Mouse (Mus musculus): ENCODE results near the gene Rbak. TPM values are rescaled to one million over a fixed set of nuclear protein-coding genes. Genes with fewer than 3 reads are reported as not detected.
"Not testable (repeated sequence)": the region's sequence is repeated elsewhere in the genome, so short reads cannot be mapped to it uniquely, and the experiment has no call there.

The Rbak gene
- total RNA-seq, 1 experiment from 2014 or later, result 8.4 TPM

DNA sequence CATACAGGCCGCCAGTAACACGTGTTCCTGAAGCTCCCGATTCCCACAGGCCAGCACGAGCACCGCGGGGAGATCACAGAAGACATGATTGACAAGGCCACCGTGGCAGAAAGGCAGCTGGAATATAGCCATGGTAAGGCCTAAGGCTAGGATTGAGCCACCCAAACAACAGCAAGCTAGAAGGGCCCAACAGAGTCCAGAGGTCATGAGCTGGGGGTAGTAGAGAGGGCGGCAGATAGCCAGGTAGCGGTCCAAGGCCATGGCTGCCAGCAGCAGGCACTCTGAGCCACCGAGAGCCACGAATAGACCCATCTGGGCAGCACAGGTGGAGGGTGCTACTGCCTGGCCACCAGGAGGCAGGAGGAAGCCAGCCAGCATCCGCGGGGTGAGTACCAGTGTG lies 43.0 kb downstream of the Rbak start:
- ATAC-seq (replicated peaks; ENCODE audit: low read depth, poor library complexity, severe bottlenecking), result no peak

DNA sequence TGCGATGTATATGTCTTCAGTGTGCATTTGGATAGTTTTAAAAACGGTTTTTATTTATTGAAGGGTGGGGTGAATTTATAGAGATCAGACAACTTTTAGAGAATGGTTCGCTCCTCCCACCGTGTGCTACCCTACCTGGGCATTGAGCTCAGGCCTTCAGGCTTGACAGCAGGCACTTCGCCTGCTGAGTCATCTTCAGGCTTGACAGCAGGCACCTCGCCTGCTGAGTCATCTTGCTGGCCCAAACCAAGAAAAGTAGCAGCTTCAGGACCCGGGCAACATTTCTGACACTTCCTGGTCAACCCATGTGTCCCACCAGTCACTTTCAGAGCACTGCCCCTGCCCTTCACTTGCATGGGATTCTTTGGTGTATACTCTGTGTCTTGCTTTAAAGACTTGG lies 45.5 kb downstream of the Rbak start:
- ATAC-seq (replicated peaks; ENCODE audit: low read depth, poor library complexity, severe bottlenecking), result 0 out of 2 replicates have a peak, but pooled peaks have one; percentile 24

GRCm38 (mm10) chr5:143134216-143135010 lies 46.2 kb downstream of the Rbak start:
- not testable (repeated sequence) for ATAC-seq (replicated peaks; ENCODE audit: low read depth, poor library complexity, severe bottlenecking)

- ATAC-seq (replicated peaks; ENCODE audit: low read depth, poor library complexity, severe bottlenecking), result peak; percentile 85
Measured at GRCm38 (mm10) chr5:143132935-143133514, 47.5 kb downstream of the Rbak start.

GRCm38 (mm10) chr5:143130342-143130741 lies 50.2 kb downstream of the Rbak start:
- ATAC-seq (replicated peaks; ENCODE audit: low read depth, poor library complexity, severe bottlenecking), result peak; percentile 36; the same call in 1 of the 2 replicates

DNA sequence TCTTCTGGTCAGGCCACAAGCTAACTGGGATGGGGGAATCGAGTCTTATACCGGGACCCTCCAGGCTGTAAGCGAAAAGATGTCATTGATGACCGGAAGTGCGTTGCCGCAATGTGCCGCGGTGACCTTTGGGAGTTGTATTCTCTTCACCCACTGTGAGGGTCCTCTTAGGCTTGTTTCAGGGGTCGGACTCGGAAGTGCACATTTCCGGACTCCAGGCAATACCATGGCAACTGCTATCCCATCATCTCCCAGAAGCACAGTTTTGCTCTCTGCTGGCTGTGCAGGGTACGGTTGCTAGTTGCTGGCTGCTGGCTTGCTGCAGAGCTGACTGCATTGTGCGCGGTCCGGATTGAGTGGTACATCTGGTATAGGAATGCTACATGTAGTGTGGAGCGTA lies 51.5 kb downstream of the Rbak start:
- no peak for ATAC-seq (replicated peaks; ENCODE audit: low read depth, poor library complexity, severe bottlenecking)

- ATAC-seq (replicated peaks; ENCODE audit: low read depth, poor library complexity, severe bottlenecking), result no peak
Measured at GRCm38 (mm10) chr5:143127837-143128236, 52.7 kb downstream of the Rbak start.

GRCm38 (mm10) chr5:143126908-143127307 lies 53.7 kb downstream of the Rbak start:
- ATAC-seq (replicated peaks; ENCODE audit: low read depth, poor library complexity, severe bottlenecking), result no peak

DNA sequence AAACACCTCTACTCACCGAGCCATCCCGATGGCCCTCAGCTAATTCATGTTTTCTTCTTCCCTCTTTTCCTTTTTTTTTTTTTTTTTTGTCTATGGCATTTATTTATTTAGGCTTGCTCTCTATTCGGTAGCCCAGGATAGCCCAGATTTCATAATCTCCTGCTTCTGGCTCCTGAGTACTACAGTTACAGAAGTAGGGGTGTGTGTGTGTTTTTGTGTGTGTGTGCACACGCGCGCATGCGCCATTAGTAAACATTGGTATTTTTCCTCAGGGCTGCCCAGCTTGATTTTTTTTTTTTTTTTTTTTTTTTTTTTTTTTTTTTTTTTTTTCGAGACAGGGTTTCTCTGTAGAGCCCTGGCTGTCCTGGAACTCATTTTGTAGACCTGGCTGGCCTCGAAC lies 54.5 kb downstream of the Rbak start:
- ATAC-seq (replicated peaks; ENCODE audit: low read depth, poor library complexity, severe bottlenecking), result no peak

- ATAC-seq (replicated peaks; ENCODE audit: low read depth, poor library complexity, severe bottlenecking), result no peak
Measured at GRCm38 (mm10) chr5:143125601-143126000, 55.0 kb downstream of the Rbak start.

- ATAC-seq (replicated peaks; ENCODE audit: low read depth, poor library complexity, severe bottlenecking), result no peak
Measured at GRCm38 (mm10) chr5:143124805-143125378, 55.7 kb downstream of the Rbak start.

DNA sequence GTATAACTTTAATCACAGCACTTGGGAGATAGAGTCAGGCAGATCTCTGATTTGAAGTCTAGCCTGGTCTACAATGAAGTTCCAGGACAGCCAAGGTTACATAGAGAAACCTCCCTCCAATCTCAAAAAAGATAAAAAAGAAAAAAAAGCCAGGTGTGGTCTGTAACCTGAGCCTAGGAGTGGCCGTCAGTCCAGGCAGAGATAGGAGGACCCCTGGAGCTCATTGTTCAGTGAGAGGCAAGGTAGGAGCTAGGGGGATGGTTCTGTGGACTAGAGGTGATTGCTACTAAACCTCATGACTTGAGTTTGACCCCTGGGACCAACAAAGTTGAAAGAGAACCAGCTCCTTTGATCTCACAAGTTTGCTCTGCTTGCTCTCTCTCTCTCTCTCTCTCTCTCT lies 57.9 kb downstream of the Rbak start:
- no peak for ATAC-seq (replicated peaks; ENCODE audit: low read depth, poor library complexity, severe bottlenecking)

Other genes with a start within 250 kb of the Rbak start
- 0.64 TPM in 1 of 2 replicates, not detected in the other for gene Fscn1, start 220.4 kb downstream of the Rbak start, total RNA-seq (2017)
- 46.8 and 76.1 TPM in 2 replicates for gene Rnf216, start 67.8 kb downstream of the Rbak start, total RNA-seq (2017)
- 0.09 TPM in 1 of 2 replicates, not detected in the other for gene Olfr718-ps1, start 33.2 kb downstream of the Rbak start, total RNA-seq (2017)
- gene Spdye4b, start 242 bp upstream of the Rbak start, total RNA-seq (2017), result not detected in 2 replicates
- not detected in 2 replicates for gene Spdye4a, start 46.1 kb upstream of the Rbak start, total RNA-seq (2017)
- gene Zfp12, start 54.4 kb upstream of the Rbak start, total RNA-seq (2017), result 17.9 and 24.4 TPM in 2 replicates
- gene Zfp316, start 89.2 kb upstream of the Rbak start, total RNA-seq (2017), result 3.9 and 4.2 TPM in 2 replicates
- not detected in 2 replicates for gene Zfp853, start 112.8 kb upstream of the Rbak start, total RNA-seq (2017)
- 13.7 and 22.0 TPM in 2 replicates for gene E130309D02Rik, start 134.6 kb upstream of the Rbak start, total RNA-seq (2017)
- 35.8 and 36.3 TPM in 2 replicates for gene Zdhhc4, start 148.5 kb upstream of the Rbak start, total RNA-seq (2017)
- gene Grid2ip, start 176.6 kb upstream of the Rbak start, total RNA-seq (2017), result not detected in 2 replicates
- 75.4 and 96.4 TPM in 2 replicates for gene Kdelr2, start 223.1 kb upstream of the Rbak start, total RNA-seq (2017)

All from common myeloid progenitor, adult 5-6 weeks (primary cell).